ENCODE assay signal across 8 mouse cellular contexts in the genomic region with DNA sequence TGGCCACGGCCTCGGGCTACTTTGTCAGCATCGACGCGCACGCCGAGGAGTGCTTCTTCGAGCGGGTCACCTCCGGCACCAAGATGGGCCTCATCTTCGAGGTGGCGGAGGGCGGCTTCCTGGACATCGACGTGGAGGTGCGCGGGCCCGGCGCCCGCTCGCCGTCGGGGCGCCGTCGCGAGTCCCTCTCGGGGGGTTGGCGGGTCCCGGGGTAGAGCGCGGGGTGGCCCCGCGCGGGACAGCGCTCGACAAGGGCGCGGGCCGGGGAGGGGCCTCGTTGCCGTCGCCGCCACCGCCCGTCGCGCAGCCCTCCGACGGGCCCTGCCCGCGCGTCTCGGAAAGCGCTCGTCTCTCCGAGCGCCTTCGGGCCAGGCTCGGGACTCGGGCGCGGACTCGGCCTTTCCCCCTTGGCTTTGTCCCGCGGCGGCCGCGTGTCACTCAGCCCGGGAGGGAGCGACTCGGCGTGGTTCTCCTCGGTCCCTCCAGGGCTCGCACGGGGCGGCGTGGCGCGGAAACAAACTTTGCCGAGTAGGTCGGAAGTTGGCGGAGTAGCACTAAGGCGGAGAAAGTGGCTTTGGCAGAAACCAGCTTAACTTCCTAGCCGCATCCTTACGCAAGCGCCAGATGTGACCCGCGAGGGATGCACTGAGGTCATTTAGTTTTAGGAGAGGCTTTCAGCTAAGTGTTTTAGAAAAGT. TPM values are rescaled to one million over a fixed set of nuclear protein-coding genes. Genes with fewer than 3 reads are reported as not detected.
DNase-seq lines count a peak whose midpoint lies in the region; ATAC-seq and TF ChIP-seq lines count a peak whose summit lies in the region.

No protein-coding gene starts in this region.

- peak overlapping the region; percentile 81 for H3K4me3 ChIP-seq in heart, adult 2 months
- H3K4me3 ChIP-seq in lung, adult 2 months (replicated peaks; ENCODE audit: extremely low read depth, low read depth, low read length) = peak overlapping the region; percentile 67
- H3K4me3 ChIP-seq in neural tube, embryonic 13.5 days = peak overlapping the region; percentile 87

- peak; percentile 73 for DNase-seq in 3T3-L1 (ENCODE audit: low read depth, low spot score)
- peak; percentile 63 for DNase-seq in T-cell, adult 2 months (ENCODE audit: low spot score)
- DNase-seq in embryo, embryonic 11 days = peak; percentile 63
- DNase-seq in heart, adult 2 months = peak; percentile 82 to 83
- peak; percentile 85 for DNase-seq in kidney, adult 18-20 months
- DNase-seq in lung, adult 2 months = peak; percentile 73
- peak; percentile 88 for DNase-seq in testis, postnatal 10 days (ENCODE audit: low spot score)

- H3K9ac ChIP-seq in heart, adult 2 months (ENCODE audit: low read depth, low read length) = peak overlapping the region; percentile 80
- H3K9ac ChIP-seq in neural tube, embryonic 13.5 days = peak overlapping the region; percentile 88

- 0 out of 2 replicates have a peak, but pooled peaks have one; percentile 22 for TF ChIP-seq POLR2A in heart, adult 2 months (IDR thresholded peaks at IDR 0.05; ENCODE audit: insufficient read depth, low read depth, low read length)
- no peak for TF ChIP-seq POLR2A in lung, adult 2 months (IDR thresholded peaks at IDR 0.05; ENCODE audit: borderline replicate concordance, extremely low read depth, low read depth, low read length)

- peaks cover 6% of the 10 kb centered on the region for H3K4me1 ChIP-seq in heart, adult 2 months (ENCODE audit: control insufficient read depth, insufficient read depth, low read length)
- H3K4me1 ChIP-seq in lung, adult 2 months (ENCODE audit: control insufficient read depth, insufficient read depth, low read length) = peaks cover 6% of the 10 kb centered on the region; the same call in 1 of the 2 replicates
- peaks cover 21% of the 10 kb centered on the region for H3K4me1 ChIP-seq in neural tube, embryonic 13.5 days (replicated peaks)

- peaks cover 16% of the 10 kb centered on the region for H3K36me3 ChIP-seq in heart, adult 2 months (ENCODE audit: control insufficient read depth, insufficient read depth, low read length)
- H3K36me3 ChIP-seq in neural tube, embryonic 13.5 days = peaks cover 30% of the 10 kb centered on the region

- TF ChIP-seq EP300 in heart, adult 2 months (IDR thresholded peaks at IDR 0.05; ENCODE audit: insufficient read depth, low read depth, low read length) = no peak

- ATAC-seq in neural tube, embryonic 13.5 days (ENCODE audit: low read depth) = peak; percentile 78

- peak overlapping the region; percentile 88 for H3K27ac ChIP-seq in heart, adult 2 months
- peak overlapping the region; percentile 86 for H3K27ac ChIP-seq in neural tube, embryonic 13.5 days (replicated peaks)

- H3K79me2 ChIP-seq in heart, adult 2 months (replicated peaks; ENCODE audit: control insufficient read depth, insufficient read depth, low read length) = peaks cover 2% of the 10 kb centered on the region; the same call in 1 of the 2 replicates

- intact Hi-C loops in heart, adult 2 months (cut with DNase I) = loop anchor here (1.0 to 10.0 kb wide), 2 partner anchors 11 to 426 kb away; a partner anchor contains a TSS

- WGBS in heart, adult 2 months = 1% methylated on average over 81 of the region's 89 CpGs
- WGBS in lung, adult 2 months = under 1% methylated on average over 70 of the region's 89 CpGs
- under 1% methylated on average over 81 of the region's 89 CpGs for WGBS in neural tube, embryonic 13.5 days

- H3K9me3 ChIP-seq in neural tube, embryonic 13.5 days = no peaks in the 10 kb centered on the region

- no peaks in the 10 kb centered on the region for H3K27me3 ChIP-seq in heart, adult 2 months (ENCODE audit: control insufficient read depth, insufficient read depth, low read length)
- H3K27me3 ChIP-seq in neural tube, embryonic 13.5 days = no peaks in the 10 kb centered on the region

- H3K4me2 ChIP-seq in neural tube, embryonic 13.5 days = peak overlapping the region; percentile 84

- no peak for TF ChIP-seq CTCF in heart, adult 2 months (IDR thresholded peaks at IDR 0.05)
- TF ChIP-seq CTCF in lung, adult 2 months (IDR thresholded peaks at IDR 0.05; ENCODE audit: insufficient read depth, low read length) = no peak

RNA-seq across cellular contexts. Expression of a gene that starts 0.6 kb away (rescaled TPM):
- total RNA-seq in heart, adult 2 months (2021) = 100 to 1,000 TPM; 167 to 194 TPM
- polyA plus RNA-seq in heart, adult 2 months (2012; rRNA removed) = 80.9 and 150 TPM in 2 replicates
- 112 and 149 TPM in 2 replicates for polyA plus RNA-seq in lung, adult 2 months (2012; rRNA removed)
- 359 and 384 TPM in 2 replicates for polyA plus RNA-seq in neural tube, embryonic 13.5 days (2015; fragmentation: Nextera tagmentation; extraction: Ambion mirVana)

RNA-seq across cellular contexts. Expression of a gene that starts 9.9 kb away (rescaled TPM):
- 100 to 1,000 TPM; 189 to 251 TPM for total RNA-seq in heart, adult 2 months (2021)
- 166 and 182 TPM in 2 replicates for polyA plus RNA-seq in heart, adult 2 months (2012; rRNA removed)
- 24.4 and 26.0 TPM in 2 replicates for polyA plus RNA-seq in lung, adult 2 months (2012; rRNA removed)
- polyA plus RNA-seq in neural tube, embryonic 13.5 days (2015; fragmentation: Nextera tagmentation; extraction: Ambion mirVana) = 14.4 and 16.3 TPM in 2 replicates

RNA-seq across cellular contexts. Expression of a gene that starts 11.6 kb away (rescaled TPM):
- 1 to 10 TPM; 6.2 to 7.5 TPM for total RNA-seq in heart, adult 2 months (2021)
- 5.3 and 7.7 TPM in 2 replicates for polyA plus RNA-seq in heart, adult 2 months (2012; rRNA removed)
- 11.0 and 12.9 TPM in 2 replicates for polyA plus RNA-seq in lung, adult 2 months (2012; rRNA removed)
- 24.3 and 24.6 TPM in 2 replicates for polyA plus RNA-seq in neural tube, embryonic 13.5 days (2015; fragmentation: Nextera tagmentation; extraction: Ambion mirVana)

RNA-seq across cellular contexts. Expression of a gene that starts 37.9 kb away (rescaled TPM):
- total RNA-seq in heart, adult 2 months (2021) = 10 to 100 TPM; 23.5 to 27.6 TPM
- polyA plus RNA-seq in heart, adult 2 months (2012; rRNA removed) = 18.4 and 24.7 TPM in 2 replicates
- 11.8 and 18.4 TPM in 2 replicates for polyA plus RNA-seq in lung, adult 2 months (2012; rRNA removed)
- 67.6 and 82.6 TPM in 2 replicates for polyA plus RNA-seq in neural tube, embryonic 13.5 days (2015; fragmentation: Nextera tagmentation; extraction: Ambion mirVana)

RNA-seq across cellular contexts. Expression of a gene that starts 37.9 kb away (rescaled TPM):
- 10 to 100 TPM; 19.4 to 20.4 TPM for total RNA-seq in heart, adult 2 months (2021)
- 29.0 and 39.2 TPM in 2 replicates for polyA plus RNA-seq in heart, adult 2 months (2012; rRNA removed)
- 20.1 and 30.4 TPM in 2 replicates for polyA plus RNA-seq in lung, adult 2 months (2012; rRNA removed)
- polyA plus RNA-seq in neural tube, embryonic 13.5 days (2015; fragmentation: Nextera tagmentation; extraction: Ambion mirVana) = 40.4 and 48.5 TPM in 2 replicates

Comparison
In these comparisons a context has a peak if more than half of its experiments do, and no peak if none do; other contexts are left out.
1. Peak in every context shown above with its lines: DNase-seq, ATAC-seq, H3K4me3 ChIP-seq and H3K27ac ChIP-seq.